Mouse (Mus musculus) erythroid progenitor cell, adult 5-6 weeks (primary cell): ENCODE measurements around the gene Fbxl3. TPM values are rescaled to one million over a fixed set of nuclear protein-coding genes. Genes with fewer than 3 reads are reported as not detected.
A peak's percentile ranks its signal among the peaks of the same experiment; 100 is the strongest.

ENCODE experiments used
- ATAC-seq: replicated peaks from 2 replicates; pipeline ENCODE4 v1.8.0; 2016; ENCODE audit warnings: moderate number of reproducible peaks, mild to moderate bottlenecking, moderate TSS enrichment, inconsistent platforms; ENCODE audit not compliant: poor library complexity, low FRiP score, severe bottlenecking
- total RNA-seq, 2 experiments: library from RNA; stranded (forward) in 1 of 2; stranded (reverse) in 1 of 2; fragments of 150-400 nt in 1 of 2; fragments of 186-747, 209-891 nt in 1 of 2; gene quantifications; 2 replicates each; pipeline versions ENCODE4 v1.2.3 to v1.2.4; 2015 to 2017; ENCODE audit warnings: low replicate concordance in 2 of 2

Gene Fbxl3
- total RNA-seq, 2 experiments from 2014 or later, result 36.9 to 103 TPM

GRCm38 (mm10) chr14:103086671-103087324 lies 12.6 kb downstream of the Fbxl3 start:
- peak; percentile 92 for ATAC-seq

- no peak for ATAC-seq
Observed at GRCm38 (mm10) chr14:103085840-103086533, 13.4 kb downstream of the Fbxl3 start.

GRCm38 (mm10) chr14:103079209-103079977 lies 20.0 kb downstream of the Fbxl3 start:
- no peak for ATAC-seq

GRCm38 (mm10) chr14:103078006-103078912 lies 21.1 kb downstream of the Fbxl3 start:
- no peak for ATAC-seq

GRCm38 (mm10) chr14:103077272-103078005 lies 21.9 kb downstream of the Fbxl3 start:
- ATAC-seq, result no peak

GRCm38 (mm10) chr14:103075166-103075565 lies 24.2 kb downstream of the Fbxl3 start:
- no peak for ATAC-seq

GRCm38 (mm10) chr14:103073825-103074224 lies 25.5 kb downstream of the Fbxl3 start:
- ATAC-seq, result no peak

- no peak for ATAC-seq
Observed at GRCm38 (mm10) chr14:103072731-103073130, 26.6 kb downstream of the Fbxl3 start.

GRCm38 (mm10) chr14:103071471-103071870 lies 27.9 kb downstream of the Fbxl3 start:
- ATAC-seq, result no peak

GRCm38 (mm10) chr14:103070790-103071189 lies 28.6 kb downstream of the Fbxl3 start:
- ATAC-seq, result peak; percentile 9; the same call in 1 of the 2 replicates

- ATAC-seq, result peak; percentile 92
Observed at GRCm38 (mm10) chr14:103069864-103070611, 29.3 kb downstream of the Fbxl3 start, which contains the start of gene Cln5. Gene Cln5, plus strand, starts transcription at chr14:103070216.

- peak; percentile 1; the same call in 1 of the 2 replicates for ATAC-seq
Observed at GRCm38 (mm10) chr14:103069465-103069863, 29.9 kb downstream of the Fbxl3 start.

- ATAC-seq, result no peak
Observed at GRCm38 (mm10) chr14:103065294-103066167, 33.8 kb downstream of the Fbxl3 start.

- ATAC-seq, result no peak
Observed at GRCm38 (mm10) chr14:103059495-103059894, 39.9 kb downstream of the Fbxl3 start.

GRCm38 (mm10) chr14:103058998-103059397 lies 40.4 kb downstream of the Fbxl3 start:
- no peak for ATAC-seq

- ATAC-seq, result no peak
Observed at GRCm38 (mm10) chr14:103056601-103057000, 42.8 kb downstream of the Fbxl3 start.

- ATAC-seq, result no peak
Observed at GRCm38 (mm10) chr14:103054731-103055130, 44.6 kb downstream of the Fbxl3 start.
